Mouse (Mus musculus) T-helper 2 cell (primary cell): ENCODE results near the gene Anks1b.

ENCODE experiments used
- in situ Hi-C: fragments of 300-600 bp; cut with MboI, MseI; formaldehyde crosslinking; loops from one replicate; pipeline ENCODE4 v1.15.1; 2025; ENCODE audit warnings: high pct_unique_total_duplicates

Anks1b gene

DNA sequence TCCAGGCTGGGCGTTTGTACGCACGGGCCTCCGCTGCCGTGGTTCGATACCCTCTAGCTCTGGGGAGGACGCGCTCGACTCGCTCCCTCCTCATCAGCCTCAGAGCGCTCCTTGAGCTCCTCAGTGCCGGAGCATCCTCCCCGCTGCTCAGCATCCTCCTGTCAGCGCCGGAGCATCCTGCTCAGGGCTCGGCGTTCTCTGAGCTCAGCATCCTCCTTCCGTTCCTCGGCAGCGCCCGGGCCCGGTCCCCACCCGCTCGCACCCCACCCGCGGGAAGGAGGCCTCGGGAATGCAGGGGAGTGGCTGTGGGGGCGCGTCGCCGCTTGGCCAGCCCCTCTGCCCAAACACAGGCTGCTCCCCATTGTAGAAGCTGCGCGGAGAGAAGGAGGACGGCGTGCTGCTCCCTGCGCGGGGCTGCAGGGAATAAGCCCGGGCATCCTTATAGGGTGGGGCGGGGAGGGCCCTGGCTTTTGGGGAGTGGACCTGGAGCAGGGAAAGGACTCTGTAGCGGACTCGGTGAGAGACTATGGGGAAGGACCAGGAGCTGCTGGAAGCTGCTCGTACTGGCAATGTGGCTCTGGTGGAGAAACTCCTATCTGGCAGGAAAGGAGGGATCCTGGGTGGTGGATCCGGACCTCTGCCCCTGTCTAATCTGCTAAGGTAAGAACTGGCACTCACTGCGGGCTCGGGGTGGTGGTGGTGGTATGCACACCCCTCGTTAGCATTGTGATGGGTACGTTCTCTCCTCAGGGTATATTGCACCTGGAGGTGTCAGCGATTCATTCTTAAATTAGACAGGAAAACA, at the start of gene Anks1b:
Anks1b (plus strand) TSS at position 364 of the 805 bp plus-strand sequence.
- in situ Hi-C loops = no loop called here

DNA sequence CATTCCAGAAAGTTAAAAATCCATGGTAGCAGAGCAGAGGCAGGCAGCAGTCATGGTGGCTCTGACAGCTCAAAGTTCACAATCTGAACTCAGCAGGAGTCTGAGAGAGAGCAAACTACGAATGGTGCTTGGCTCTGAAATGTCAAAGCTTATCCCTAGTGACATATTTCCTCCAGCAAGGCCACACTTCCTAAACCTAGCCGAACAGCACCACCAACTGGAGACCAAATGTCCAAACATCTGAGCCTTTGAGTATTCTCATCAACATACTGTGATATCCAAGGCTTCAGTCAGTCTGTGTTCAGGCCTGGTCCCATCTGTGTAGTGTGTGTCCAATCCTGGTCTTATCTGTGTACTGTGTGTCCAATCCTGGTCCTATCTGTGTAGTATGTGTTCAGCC, 49.4 kb upstream of the Anks1b start:
- in situ Hi-C loops = no loop called here

DNA sequence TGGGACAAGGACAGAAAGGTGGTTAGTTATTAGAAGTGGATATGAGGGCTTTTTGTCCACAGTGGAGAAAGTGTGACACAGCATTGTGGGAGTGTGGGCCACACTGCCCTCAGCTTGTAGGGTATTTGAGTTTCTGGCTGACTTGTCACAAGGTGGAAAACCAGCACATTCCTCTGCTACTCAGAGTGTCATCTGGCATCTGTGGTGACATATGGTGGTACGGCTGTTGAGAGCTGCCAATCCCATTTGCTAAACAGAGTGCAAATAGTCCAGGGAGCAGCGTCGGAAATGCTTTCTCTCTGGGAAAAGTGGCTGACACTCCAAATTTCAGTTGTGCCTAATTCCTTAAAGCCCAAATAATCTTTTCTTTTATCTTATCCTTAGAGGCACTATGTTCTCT, 46.4 kb upstream of the Anks1b start:
- in situ Hi-C loops = no loop called here

DNA sequence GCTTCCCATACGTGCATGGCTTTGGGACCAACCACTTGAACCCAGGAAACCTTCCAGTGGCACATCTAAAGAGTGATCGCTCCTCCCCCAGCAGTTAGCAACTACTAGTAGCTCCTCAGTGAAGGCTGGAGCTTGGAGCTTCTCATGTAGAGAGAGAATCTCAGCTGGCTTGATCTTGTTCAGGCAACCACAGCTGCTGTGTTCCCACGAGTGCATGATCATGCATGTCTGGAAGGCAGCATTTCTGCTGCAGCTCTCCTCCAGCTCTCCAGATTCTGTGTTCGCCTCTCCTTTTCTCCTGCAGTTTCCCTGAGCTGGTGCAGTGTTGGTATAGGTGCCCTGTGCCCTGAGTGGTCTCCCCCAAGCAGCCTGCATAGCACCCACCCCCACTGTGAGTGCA, 41.0 kb upstream of the Anks1b start:
- in situ Hi-C loops = no loop called here

DNA sequence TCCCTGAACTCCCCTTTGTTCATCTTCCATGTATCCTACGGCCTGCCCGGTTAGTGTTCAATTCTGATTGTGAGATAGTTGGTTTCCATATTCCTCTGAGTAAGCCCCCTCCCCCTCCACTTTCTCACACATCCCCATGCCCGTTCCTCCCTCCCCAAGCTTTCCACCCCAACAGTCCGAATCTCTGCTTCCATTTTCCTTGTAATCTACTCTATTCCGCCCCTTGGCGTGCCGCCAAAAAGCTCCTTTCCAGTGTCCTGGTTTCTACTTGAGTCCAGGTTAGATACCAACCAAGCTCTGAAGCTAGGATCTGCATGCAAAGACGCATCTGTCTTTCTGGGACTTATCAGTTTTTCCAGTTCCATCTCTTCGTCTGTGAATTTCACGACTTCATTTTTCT, 40.1 kb upstream of the Anks1b start:
- in situ Hi-C loops = no loop called here

DNA sequence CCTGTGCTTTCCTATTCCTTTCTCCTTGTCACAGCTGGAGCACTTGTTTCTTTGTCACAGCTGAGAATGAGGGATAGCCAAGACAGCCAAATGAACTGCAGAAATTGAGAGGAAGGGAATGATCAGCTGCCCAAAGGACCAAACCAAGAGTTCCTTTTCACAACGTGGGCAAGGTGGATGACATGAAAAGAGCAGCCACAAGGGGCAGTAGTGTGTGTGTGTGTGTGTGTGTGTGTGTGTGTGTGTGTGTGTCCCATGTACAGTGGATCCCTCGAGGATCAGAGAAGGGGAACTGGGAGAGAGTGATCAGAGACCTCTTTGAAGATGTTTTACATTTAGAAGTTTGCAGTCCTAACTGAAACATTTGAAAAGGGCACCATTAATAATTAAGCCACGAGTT, 35.8 kb upstream of the Anks1b start:
- in situ Hi-C loops = no loop called here

DNA sequence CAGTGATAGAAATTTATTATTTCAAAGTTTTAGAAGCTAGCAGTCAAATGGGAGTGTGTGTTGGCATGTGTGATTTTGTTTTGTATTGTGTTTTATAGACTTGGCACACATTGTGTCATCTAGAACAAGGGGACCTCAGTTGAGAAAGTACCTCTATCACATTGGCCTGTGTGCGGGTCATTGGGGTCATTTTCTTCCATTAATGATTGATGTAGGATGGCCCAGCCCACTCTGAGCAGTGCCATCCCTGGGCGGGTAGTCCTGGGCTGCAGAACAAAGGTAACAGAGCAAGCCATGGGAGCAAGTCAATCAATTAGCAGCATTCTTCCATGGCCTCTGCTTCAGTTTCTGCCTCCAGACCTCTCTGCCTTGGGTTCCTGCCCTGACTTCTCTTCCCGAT, 34.5 kb upstream of the Anks1b start:
- in situ Hi-C loops = no loop called here

DNA sequence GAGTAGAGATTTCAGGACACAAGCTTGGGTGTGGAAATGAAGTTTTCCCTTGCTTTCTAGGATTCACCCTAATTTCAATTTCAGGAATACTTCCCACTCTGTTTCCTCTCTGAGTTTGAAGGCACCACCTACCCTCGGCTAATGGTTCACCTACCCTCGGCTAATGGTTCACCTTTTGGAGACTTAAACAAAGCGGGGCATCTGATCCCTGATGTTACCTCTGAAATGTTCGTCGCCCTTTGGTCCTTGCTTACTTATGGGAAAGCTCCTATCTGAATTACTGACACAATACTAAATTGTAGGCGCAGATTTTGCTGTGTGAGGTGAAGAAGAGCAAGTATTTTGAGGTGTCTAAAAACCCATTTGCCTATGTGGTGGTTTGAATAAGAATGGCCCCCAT, 22.4 kb upstream of the Anks1b start:
- in situ Hi-C loops = loop anchor here (10.0 kb wide), 1 partner anchor 734 kb away; no protein-coding TSS in a partner anchor

DNA sequence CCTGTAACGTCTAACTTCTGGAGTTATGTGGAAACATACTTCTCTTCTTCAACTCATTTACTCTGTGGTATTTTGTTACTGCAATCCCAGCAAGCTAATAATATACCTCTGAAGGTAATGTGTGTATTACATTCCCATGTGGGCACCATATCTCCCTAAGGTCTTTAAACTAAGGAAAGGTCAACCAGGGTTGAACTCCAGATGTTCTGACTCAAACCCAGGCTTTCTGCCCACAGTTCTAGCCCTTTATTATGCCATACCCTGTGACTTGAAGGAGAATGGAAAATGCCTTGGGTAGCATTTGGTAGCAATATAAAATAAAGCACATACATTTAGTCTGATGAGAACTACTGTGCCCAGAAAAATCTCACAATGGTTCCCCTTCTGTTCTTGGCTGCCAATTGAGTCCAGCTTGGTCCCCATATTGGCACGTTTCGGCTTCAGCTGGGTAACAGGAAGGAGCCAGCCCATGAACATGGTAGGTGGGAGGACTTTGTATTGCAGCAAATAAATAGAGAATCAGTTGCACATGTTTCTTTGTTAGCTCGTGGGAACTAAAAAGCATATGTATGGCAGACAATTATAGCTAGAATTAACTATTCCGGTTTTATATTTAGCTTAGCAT, 17.9 kb upstream of the Anks1b start:
- in situ Hi-C loops = loop anchor here (10.0 kb wide), 1 partner anchor 729 kb away; no protein-coding TSS in a partner anchor

DNA sequence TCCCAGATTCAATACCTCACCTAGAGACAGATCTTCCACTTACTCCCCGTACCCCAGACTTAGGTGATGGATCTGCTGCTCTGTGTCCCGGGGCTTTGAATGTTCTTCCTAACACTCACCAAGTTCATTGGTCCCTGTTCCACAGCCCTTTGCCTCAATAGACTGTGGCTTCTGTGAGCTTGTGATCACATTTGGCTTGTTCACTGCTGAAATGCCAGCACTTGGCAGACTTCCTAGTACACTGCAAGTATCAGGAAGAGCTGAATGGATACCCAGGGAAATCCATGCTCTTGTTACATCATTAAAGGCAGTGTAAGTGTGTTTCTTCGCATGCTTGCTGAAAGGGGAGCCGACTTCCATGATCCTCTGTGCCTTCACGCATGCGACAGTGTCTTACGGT, 17.0 kb upstream of the Anks1b start:
- in situ Hi-C loops = loop anchor here (10.0 kb wide), 1 partner anchor 729 kb away; no protein-coding TSS in a partner anchor

DNA sequence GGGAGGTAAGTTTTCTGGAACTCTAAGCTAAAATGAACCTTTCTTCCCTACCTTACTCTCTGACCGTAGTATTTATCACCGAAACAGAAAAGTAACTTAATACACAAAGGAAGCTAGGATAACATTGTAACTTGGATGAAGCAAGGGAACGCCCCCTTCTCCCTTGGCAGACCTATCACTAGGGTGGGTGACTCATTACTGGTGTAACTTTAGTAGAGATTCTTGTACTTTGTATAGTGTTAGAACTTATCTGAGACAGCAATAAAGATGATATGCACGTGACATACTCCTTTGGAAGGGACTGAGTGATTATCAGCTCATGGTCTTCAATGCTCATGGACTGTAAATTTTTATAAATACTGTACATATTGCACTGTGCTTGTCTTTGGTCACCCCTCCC, 5.1 kb upstream of the Anks1b start:
- in situ Hi-C loops = no loop called here

DNA sequence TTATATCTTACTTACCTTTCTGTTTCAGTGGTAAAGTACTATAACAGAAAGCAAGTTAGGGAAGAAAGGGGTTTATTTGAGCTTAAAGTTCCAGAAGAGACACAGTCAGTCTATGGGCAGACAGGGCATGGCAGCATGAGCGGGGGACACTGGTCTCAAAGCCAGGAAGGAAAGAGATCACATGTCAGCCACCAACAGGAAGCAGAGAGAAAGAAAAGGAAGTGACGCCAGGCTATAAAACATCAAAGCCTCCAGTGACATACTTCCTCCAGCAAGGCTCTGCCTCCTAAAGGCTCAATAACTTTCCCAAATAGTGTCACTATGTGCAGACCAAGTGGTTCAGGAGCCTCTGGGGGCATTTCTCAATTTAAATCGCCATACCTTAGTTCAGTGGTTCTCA, 4.5 kb upstream of the Anks1b start:
- in situ Hi-C loops = no loop called here

DNA sequence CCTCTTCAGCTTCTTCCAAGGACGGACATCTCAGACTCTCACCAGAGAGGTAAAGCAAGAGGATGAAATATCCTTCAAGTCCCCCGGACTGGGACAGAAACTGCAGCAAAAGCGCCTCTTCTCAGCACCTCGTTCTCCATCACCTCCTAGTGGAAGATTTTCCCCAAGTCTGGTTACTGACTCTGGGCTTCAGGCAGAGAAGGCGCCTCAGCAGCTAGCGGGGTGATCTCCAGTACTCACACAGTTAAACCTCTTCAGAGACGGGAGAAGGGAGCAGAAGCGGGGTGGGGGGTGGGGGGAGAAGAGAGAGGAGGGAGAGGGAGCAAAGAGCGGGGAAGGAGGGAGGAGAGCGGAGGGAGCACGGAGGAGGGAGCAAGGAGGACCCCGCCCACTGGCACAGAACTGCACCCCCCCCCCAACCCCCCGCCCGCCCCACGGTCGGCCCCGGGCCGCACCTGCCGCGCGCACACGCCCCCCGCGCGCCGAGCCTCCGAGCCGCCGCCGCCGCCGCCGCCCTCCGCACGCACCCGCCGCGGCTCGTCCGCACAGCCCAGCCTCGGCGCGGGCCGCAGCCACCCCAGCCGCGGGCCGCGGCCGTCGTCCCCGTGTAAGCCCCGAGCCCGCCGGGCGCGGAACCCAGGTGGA, 686 bp upstream of the Anks1b start:
- in situ Hi-C loops = no loop called here

DNA sequence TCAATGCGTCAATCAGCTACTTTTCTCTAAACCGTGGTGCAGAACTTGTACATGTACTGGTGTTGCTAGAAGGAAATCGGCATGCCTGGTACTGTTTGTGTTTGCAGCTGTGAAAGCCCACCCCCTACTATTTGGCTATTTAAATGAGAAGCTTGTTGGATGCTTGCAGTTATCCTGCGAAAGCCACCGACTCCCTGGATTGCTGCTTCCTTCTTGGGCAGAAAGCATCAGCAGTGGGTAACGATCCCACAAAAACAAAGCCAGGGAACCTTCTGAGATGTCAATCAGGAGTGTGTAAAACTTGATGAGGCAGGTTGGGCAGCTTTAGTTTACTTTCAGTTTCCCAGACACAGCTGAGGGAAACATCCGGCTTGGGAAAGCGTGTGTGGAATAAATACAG, 727 bp downstream of the Anks1b start:
- in situ Hi-C loops = no loop called here

DNA sequence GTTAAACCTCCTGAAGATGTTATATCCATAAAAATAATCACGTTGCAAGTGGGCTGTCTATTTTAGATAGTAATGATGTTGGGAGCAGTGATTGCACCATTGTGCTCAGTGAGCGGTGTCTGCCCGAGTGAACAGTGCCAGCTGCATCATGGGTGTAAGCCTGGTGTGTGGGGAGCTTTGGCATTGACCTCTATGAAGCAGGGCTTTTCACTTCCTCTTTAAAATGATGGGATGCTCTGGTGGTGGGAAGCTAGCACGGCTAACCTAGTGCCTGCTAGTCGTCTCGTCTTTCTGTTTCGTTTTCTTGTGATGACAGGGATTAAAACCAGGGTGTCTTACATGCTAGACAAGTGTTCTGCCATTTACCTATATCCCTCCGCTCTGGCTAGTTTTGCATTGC, 10.3 kb downstream of the Anks1b start:
- in situ Hi-C loops = no loop called here

DNA sequence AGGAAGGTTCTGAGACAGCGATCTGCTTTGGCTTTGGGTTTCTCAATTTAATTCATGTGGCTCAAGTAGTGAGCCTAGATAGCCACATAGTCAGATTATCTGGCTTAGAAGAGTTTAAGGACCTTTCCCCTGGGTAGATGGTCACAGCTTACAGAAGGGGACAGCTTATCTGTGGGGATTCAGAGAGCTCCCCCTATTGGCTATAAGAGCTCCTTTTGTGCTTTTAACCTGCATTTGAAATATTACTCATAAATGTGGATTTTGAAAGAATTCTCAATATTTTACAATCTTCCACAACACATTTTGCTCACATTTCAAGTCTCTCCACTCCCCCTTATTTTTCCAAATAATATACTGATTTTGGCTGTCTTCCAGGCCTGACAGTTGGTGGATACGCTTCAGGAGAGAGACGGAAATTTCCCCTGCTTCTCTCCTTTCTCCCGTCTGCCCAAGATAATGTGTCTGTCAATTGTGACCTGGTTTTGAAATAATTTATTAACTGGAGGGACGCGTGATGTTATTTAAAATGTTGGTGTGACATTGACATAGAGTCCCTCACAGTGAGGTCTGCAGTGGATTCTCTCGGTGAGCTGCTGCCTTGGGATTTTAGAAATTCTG, 29.5 kb downstream of the Anks1b start:
- in situ Hi-C loops = no loop called here

DNA sequence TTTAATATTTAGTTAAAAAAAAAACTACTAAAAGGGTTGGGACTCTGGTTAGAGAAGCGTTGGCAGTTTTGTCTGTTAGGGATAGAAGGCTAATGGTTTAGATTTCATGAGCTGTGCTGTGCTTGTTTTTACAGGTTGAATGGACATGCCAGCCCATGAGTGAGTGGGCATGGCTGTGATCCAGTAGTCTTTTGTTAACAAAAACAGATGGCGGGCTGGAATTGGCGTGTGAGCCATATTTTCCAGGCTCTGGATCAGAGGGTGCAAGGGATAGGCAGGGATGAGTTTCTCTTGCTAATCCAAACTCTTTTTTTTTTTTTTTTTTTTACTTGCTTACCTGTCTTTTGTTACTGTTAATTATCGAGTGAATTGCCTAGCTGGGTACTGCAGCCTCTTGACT, 38.6 kb downstream of the Anks1b start:
- in situ Hi-C loops = no loop called here

DNA sequence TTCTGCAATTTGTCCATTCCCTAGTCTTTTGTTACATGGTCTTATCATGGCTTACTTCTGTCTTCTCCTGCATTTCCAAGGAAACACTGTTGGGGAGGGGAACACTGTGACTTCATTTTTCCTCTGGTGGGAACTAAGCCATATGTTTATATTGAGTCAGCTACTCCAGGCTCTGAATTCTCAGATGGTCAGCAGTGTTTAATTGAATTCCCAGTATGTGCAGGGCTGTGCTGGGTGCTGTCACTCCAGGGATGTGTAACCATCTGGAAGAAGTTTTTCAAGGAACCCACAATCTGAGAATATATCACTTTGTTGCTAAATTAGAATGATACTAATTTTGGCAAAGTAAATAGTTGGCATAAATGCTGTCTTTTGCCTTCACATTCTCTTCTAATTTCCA, 39.9 kb downstream of the Anks1b start:
- in situ Hi-C loops = no loop called here

DNA sequence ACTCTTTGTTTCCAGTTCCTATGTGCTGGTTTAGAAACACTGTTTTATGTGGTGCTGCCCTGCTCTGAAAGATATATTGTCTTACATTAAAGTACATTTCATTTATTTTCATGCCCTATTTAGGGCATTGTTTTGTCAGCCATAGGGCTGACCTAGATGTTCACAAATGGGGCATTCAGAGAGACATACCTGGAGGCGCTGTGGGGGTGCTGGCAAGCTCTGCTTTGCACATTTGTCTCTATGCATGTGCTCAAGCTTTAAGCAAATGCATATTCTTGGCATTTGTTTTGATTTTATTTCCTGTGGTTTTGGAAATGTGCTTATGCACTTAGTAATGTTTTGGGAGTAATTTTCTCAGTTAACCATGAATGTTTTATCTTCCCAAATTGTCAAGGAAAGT, 43.8 kb downstream of the Anks1b start:
- in situ Hi-C loops = no loop called here

DNA sequence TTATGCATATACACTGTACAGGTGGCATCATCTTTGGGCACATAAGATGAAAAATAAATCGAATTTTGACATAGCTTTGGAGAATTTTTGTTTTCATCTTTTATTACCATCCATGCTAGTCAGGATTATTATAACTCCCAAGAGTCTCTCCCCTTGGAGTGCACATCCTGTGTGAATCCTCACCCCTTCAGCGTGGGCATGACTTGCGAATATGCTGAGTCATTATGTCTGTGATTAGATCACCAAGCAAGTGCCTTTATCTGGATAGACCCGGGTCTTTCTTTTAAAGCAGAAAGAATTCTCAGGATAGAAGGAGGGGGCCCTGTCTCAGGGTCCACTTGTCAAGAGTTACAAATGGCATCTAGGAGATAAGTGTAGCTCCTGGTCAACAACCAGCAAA, 48.7 kb downstream of the Anks1b start:
- in situ Hi-C loops = loop anchor here (10.0 kb wide), 1 partner anchor 1483 kb away; no protein-coding TSS in a partner anchor

DNA sequence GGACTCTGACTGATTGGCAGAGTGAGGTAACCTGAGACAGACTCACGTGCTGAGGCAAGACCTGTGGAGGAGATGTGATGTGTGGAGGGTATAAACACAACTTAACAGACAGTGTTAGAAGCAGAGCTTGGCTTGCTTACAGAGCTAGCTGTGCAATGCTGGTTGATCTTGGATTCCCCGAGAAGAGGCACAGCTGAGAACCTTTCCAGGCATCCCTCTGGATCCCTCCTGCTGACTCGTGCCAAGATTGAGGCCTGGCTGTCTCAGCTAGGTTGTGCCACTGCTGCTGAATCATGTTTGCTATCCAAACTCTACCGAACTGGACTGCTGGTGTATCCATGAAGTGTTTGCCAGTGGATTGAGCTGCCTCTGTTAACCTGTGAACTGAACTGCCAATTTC, 68.9 kb downstream of the Anks1b start:
- in situ Hi-C loops = no loop called here

DNA sequence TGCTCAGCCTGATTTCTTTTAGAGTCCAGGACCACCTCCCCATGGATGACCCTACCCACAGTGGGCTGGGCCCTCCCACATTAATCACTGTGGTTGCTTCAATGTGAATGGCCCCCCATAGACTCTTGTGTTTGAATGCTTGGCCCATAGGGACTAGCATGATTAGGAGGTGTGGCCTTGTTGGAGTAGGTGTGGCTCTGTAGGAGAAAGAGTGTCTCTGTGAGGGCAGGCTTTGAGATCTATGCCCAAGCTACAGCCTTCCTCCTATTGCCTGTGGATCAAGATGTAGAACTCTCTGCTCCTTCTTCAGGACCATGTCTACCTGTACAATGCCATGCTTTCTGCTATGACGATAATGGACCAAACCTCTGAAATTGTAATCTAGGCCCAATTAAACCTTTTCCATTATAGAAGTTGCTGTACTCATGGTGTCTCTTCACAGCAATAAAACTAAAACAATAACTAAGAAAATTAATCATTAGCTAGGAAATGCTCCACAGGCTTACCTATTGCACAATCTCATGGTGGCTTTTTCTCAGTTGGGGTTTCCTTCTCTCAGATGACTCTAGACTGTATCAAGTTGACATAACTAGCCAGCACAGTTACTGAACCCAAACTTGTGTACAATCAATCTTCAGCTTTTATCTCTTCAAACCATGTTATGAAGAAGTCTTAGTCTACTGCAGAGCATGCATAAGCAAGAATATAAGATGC, 73.5 kb downstream of the Anks1b start:
- in situ Hi-C loops = no loop called here
